Mouse (Mus musculus) c-Kit-negative CD71-positive TER-119-positive erythroid progenitor cells, embryonic 14.5 days (primary cell): ENCODE measurements around the gene Wls.

Experiments
- DNase-seq: peaks from one replicate; pipeline ENCODE4 v3.0.0-alpha.2; 2013; ENCODE audit warnings: low read depth, low spot score

The Wls gene

DNA sequence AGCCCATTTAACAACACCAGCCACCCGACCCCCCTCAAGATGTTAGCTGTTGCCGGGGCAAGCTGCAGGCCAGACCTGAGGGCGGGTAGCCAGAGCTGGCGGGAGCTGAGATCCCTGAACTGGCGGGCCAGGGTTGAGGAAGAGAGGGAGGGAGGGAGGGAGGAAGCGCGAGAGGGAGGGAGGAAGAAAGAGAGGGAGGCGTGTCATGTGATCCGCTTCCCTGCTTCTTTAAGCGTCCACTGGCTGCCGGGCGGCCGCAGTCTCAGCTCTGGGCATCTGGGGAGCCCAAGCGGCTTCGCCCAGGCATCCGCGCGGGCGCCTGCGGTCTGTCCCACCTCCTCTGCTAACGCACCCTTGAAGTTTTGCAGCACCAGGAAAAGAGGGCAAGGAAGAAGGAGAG, at the start of gene Wls:
Gene Wls (plus strand): TSS at position 192 of the 400 bp plus-strand sequence.
- no peak for DNase-seq

DNA sequence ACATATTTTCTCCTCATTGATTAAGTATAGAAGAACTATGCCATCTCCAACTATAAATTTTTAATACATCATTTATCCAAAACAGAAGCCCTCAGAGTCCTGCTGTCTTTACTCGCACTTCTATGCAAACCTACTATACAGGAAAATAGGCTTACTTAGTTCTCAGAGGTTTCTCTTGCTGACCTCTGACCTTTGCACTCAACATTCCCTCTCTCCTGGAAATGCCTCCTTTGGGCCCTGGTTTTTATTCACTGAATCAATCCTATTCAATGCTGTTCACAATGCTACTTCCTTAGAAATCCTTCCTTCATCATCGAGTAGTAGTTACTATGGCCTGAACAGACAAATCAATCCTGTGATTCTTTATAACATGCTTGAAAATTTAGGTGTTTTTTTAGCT, 49.7 kb upstream of the Wls start:
- no peak for DNase-seq

DNA sequence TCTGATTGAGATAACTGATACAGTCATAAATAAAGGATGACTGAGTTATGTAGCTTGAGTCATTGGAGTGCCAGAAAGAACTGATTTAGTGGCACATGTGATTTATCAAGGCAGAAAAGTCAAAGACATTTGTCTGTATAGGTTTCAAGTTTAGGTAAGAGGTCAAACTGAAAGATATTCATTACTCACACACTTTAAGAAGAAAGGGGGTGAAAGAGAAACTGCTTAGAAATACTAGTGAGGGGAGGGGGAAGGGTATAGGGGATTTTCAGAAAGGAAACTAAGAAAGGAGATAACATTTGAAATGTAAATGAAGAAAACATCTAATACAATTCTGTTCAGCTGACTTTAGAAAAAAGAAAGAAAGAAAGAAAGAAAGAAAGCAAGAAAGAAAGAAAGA, 7.9 kb upstream of the Wls start:
- DNase-seq: no peak

DNA sequence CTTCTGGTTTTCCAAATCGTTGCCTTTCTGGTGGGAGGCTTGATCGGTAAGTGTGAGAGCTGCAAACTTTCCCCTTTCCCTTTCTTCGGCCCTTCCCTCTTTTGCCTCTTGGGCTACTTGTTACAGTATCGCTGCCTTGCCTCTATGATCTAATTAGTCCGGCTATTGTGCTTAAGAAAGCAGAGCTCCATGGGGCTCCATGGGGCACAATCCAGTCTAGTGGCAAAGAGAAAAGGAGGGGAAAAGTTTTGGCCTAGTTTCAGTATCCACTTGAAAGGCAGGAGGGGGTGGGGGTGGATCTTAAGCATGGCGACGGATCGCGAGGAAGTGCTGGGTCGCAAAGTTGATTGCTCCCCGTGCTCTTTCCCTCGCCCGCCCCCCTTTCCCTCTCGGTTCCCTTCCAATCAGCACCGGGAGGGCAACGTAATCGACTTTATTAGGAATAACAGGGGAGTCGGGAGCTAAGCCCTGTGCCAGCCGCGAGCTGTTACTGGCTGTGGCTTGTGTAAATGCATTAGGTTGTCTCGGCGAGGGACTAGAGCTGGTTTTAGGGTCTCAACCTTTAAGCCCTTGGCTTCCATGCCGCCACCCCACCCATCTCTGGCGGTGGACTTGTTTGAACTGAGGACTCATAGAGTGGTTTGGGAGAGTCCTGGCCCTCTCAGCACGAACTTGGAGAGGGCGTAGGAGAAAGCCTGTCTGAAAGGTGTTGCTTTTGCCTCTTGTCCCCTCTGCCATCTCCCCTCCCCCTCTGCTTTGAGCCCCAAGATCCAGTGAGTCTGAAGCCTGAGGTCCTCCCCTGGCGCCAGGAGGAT, 737 bp downstream of the Wls start:
- DNase-seq: no peak

DNA sequence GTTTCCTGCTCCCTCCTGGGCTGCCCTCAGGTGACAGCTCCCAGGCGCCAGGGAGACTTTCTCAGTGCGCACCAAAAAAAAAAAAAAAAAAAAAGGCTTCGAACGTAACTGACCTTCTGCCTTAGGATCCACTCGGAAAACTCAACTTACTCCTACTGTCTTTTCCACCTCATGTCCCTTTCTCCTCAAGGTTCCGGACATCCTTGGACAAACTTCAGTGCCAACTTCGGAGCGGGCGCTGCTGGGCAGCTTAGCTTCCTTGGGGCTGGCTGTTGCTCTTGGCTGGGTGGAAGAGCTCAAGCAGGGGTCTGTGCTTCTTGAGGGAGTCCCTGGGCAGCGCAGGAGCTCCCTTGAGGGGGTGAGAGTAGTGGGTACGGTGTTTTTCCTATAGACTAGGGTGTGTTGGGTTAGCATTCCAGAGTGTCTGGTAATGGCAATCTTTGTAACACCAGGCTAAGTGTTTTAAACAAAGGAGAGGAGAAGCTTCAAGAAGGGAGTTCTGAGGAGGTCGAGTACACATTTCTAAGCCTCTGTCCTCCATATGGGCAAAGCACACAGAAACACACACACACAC, 1.4 kb downstream of the Wls start:
- DNase-seq: no peak

DNA sequence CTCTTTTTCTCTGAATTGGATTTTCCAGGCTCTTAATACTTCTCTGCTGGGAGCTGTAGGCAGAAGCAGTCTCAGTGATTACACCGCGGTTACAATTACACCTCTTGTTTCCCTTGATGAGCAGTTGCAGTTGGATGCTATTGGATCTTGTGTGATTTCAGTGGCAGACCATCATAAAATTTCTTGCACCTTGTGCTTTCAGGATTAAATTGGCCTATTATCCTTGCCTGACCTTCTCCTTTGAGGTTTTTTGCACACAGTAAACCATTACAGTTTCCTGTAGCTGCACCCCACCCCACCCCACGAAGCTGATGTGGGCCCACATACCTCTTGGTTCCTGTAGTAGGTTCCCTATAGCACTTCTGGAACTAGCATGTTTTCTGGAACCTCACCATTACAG, 2.0 kb downstream of the Wls start:
- no peak for DNase-seq

DNA sequence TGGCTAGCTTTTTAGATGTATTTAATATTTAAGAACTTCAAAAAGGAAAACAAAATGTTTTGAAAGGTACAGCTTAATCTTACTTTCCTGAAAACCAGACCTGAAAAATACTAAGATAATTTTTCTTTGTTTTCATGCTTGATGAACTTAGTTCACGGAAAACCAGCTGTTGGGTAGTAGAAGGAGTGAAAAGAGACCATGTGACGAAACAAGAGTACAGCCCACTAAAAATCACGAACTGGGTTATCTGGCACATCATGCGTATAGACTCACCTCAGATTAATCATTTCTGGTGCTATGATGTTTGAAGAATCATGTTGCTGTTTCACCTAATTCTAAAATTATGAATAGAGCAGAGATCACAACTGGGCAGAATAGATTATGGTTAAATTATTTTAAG, 3.7 kb downstream of the Wls start:
- DNase-seq: no peak

DNA sequence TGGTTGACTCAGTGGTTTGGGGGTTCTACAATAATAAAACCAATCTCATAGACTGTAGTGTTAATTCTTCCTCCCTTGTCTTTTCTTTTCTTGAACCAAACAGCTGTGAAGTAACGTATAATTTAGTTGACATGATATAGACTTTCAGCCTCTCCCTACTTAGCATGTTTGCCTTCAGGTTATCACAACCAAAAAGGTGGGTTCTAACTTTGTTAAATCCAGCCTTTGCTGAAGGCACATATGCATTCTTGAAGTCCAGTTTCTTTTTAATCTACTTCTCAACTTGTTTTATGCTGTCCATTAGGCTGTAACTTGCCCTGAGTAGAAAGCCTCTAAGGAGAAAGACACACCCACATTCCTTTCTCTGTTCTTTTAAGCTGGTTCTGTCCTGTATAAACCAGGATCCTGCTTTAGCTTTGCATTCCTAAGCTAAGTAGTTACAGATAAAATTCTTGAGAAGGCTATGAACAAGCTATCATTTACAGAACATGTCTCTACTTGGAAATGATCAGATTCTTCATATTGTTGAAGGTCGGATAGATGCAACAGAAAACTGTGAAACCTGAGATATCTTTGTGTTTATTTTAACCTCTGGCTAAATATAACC, 8.0 kb downstream of the Wls start:
- DNase-seq: no peak

DNA sequence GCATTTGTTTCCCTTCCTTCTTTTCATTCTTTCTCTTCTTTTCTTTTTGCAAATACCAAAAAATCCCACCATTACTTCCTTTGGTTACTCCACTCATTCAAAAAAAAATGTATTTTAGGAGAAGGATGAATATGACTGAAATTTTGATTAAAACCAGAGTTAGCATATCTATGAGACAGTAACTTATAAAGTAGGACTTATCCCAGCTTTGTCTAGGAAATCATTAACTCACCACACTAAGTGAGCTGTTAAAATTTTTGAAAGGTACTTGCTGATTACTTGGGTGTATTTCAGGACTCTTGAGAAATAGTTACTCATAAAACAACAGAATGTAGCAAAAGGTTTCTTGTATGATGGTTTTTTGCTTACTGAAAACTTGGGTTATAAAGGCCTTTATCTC, 8.7 kb downstream of the Wls start:
- no peak for DNase-seq

DNA sequence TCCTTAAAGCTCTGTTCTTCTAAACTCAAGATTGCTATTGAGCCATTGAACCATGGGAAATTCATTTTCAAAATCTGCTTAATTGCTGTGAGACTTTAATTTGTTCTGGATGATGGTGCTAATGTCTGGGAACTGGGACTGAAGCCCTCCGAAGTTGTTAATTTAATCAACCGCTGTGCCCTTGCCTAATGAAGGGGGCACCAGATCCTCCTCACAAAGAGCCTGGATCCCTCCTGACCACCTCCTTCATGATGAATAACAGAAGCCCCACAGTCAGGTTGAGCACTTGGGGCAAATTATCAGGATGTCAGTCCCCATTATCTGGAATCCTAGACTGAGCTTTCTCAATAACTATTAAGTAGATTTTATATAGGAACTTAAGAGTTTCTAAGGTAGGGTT, 12.0 kb downstream of the Wls start:
- DNase-seq: no peak

DNA sequence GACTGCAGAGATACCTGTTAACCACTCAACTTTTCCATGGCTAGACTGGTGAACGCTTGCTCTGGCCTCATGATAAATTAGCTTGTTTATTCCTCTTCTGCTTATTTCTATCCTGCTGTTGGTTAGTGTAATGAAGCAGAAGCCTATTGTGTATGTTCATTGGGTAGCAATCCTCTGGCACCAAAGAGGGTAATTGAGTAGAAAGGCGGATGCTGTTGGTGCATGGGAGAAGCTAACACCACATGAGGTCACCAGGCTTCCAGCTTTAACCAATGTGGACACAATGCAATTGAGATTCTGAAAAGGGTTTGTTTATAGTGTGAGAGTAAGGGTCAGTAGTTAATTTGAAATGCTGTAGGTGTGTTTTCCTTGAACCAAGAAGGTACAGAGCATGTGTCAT, 12.5 kb downstream of the Wls start:
- DNase-seq: no peak

DNA sequence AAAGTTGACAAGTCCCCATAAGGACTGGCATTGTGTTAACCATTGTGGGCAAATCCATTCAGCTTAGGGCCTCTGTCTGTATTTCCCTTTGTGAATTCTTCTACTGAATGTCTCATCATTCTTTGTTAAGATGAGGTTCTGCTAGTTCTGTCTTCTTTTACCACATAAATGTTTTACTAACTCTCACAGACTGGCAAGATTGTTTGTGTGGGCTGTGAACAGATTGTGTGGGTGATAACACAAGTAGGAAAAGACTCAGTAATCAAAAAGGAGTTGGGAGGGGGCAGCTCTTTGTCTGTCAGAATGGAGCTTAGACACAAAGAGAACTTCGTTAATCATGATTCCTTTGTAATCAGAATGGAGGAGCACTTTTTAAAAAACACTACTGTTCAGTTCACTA, 17.6 kb downstream of the Wls start:
- DNase-seq: no peak

DNA sequence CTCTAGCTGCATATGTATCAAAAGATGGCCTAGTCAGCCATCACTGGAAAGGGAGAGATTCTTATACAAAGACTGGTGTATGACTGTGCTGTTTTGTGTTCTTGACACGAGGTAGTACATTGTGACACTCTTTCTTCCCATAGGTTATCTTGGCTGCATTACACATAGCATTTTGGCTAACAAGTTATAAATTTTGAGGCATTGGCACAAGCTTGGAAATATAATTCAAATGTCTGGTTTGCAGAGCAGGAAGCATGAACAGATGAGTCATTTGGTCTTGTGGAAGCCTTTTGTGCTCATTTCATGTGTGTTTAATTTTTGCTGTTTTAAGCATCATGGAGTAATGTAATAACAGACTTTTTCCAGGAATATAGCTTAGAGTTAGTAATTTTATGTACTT, 26.2 kb downstream of the Wls start:
- DNase-seq: no peak

DNA sequence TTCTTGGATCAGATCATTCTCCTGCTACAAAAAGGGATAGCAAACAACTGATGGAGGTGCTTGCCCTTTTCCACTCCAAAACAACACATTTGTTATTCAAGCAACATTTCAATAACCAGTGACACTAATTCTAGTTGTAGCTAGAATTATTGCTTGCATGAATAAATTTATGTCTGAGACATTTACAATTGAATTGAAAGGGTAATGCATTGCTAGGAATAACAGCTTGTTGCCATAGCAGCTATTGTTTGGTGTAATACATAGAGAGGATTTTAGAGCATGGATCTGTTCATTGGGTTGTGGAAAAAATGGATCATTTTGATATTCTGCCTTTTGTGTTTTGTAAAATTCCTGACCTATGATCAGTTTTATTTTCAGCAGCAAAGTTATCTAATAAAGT, 39.5 kb downstream of the Wls start:
- DNase-seq: no peak

DNA sequence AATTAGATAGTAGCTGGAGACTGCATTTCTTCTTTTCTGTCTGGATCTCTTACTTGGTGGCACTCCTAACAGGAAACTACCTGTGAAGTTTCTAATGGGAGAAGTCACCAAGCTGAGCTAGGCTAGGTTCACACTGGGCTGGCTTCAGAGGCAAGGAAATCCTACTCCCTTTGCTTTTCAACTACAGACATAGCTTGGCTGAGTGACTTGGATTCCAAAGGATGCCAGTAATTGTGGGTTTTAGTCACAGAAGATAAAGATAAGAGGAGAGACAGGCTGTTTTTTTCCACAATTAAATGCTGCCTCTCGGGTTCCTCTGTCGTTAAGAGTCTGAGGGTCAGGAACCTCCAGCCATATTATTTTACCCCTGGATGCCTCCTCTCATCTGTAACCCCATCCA, 43.9 kb downstream of the Wls start:
- DNase-seq: no peak

DNA sequence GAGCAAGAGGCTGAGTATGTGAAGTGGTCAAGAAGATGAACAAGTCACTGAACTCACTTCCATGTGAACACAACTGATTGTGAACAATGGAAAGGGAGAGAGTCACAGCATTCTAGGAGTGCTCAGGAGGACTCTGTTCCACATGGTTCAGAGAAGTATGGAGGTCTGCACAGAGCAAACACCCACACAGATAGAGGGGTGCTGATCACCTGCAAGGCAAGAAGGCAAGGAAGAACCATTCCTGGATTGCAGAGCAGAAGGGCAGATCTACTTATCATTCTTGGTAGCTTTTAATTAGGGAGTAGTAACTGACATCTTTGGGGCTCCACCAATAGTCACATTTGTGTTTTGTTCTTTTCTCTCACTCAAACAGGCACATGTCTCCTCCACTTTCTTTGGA, 45.3 kb downstream of the Wls start:
- DNase-seq: no peak

DNA sequence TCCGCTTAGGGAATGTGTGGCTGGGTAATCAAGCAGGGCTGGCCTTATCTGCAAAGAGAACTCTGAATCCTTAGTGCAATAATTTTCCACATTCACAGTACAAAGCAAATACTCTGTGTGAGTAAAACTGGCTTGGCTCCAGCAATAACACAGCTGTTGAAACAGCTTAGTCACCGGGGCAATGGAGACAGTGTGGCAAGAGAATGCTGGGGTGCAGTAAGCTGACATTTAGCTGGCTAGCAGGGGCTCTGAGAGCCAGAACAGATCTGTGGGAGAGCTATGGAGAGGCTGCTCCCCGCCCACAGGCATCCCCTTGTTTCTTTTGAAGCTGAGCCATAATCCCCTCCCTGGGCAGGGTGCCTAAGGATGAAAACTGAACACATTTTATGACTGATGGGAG, 45.8 kb downstream of the Wls start:
- DNase-seq: no peak

DNA sequence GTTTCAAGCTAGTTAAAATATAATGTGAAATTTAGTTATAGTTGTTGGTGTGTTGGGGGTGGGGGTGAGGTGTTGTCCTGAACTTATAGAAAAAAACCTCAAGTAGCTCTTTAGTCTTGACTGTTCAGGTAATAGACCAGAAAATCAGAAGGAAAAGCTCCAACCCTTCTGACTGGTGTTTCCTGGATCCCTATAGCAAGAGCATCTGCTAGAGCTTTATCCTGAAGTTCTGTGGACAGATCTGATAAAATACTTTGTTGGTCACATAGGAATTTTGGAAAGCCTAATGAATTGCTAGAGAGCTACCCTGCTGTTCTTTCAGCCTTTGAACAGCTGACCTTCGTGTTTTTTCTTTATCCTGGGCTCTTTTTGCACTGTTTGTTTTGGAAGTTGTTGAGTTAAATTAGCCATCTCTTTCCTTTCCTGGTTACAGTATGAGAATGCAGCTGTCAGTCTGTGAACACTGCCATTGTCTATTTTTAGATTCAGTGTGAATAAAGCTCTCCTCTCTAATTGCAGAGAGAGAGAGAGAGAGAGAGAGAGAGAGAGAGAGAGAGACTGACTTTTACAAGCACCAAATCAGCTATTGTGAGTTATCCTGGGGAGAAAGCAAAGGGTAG, 46.4 kb downstream of the Wls start:
- DNase-seq: no peak

DNA sequence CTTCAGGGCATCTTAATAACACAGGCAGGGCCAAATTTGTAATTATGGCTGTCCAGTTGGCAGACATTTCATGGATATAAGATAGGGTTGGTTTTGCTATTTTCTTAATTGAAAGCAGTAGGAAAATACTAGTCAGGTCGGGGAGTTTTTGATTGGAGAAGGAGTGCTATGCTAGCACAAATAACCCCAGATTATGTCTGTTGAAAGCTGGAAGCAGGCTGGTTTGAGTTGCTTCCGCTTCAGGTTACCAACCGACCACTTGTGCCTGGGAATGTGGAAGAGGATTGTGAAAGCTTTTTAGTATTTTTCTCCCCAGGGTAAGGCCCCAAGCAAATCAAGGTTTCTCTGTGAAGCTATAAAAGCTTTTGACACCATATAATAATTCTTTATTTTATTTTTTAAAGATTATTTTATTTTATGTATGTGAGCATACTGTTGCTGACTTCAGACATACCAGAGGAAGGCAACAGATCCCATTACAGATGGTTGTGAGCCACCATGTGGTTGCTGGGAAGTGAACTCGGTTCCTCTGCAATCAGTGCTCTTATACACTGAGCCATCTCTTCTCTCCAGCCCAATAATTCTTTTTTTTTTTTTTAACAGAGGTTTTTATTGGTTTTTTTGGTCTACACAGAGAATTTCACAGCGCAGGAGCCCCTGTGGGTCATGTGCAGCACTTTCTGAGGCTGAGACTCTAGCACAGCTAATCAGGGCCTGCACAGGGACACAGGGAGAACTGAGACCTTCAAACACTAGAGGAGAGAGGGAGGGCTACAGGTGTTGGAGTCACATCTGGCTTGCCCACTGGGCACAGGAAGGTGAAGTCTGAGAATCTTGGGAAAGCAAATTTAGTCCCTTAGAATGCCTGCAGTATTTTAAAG, 50.9 kb downstream of the Wls start:
- DNase-seq: no peak

DNA sequence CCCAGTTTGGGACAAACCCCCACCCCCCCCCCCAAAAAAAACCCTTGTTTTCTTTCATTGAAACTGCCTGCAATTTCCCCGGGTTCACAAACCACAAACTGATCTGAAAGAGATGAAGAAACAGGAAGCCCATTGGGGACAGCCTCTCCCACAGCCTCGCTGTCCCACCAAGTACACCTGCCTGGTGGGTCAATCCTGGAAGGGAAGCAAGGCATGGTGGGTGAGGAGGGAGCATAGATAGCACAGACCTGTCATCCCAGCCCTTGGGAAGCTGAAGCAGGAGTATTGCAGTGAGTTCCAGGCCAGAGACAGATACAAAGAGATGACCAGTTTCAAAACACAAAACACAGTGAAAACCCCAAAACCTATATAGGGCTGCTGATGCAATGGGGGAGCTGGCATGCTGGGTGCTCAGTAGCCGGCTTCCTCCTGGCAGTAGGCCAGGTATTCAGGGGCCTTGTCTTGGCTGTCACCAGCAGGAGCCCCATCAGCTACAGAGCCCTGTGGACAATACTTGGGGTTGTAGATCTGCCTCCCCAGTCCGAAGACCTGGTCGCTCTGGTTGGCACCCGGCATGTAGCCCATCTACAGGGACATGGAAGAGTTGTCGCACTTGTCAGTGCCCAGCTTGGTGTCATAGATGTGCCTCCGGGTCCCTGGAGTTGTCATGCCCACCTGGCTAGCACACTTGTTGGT, 51.7 kb downstream of the Wls start:
- no peak for DNase-seq

DNA sequence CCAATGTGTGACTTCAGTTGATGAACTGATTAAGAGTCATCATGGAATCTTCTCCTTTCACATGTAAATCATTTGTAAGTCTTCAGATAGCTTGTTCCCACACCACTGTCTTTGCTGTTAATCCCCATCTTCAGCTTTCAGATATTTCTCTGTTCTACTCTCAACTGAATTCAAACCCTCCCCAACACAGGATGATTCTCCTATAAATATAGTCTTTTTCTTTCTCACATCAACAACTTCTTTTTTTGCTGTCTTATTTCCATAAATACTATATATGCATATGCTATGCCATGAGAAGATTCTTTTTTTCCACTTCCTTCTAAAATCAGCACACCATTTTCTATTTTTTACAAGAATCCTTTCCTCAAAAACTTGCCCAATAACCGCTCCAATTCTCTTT, 67.9 kb downstream of the Wls start:
- no peak for DNase-seq
